Mouse (Mus musculus): ENCODE data around the gene Src. TPM values are rescaled to one million over a fixed set of nuclear protein-coding genes. Genes with fewer than 3 reads are reported as not detected.

The Src gene
- polyA plus RNA-seq, 1 experiment, result 31.8 TPM

DNA sequence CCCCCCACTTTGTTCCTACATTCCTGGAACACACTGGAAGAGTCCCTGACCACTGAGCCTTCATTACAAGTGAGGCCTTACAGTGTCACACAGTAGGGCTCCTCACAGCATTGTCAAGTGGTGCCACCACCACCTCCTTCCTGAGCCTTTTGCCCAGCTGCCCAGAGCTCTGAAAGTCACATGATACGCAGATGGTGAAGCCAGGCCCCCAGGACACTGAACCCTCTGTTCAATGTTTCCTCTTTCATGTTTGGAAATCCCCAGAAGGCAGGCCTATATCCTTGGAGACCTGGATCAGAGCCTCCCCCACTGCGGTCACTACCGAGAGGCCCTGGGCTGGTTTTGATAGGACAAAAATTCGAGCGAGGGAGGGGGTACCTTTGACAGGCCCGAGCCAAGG, 1.0 kb upstream of the Src start:
- no peak for DNase-seq
- Histone ChIP-seq H3K27ac (ENCODE audit: insufficient read depth, low read depth, low read length) (no peak overlapping the region), H3K36me3 (ENCODE audit: control insufficient read depth, insufficient read depth, low read length) (no peaks in the 10 kb centered on the region), H3K4me1 (ENCODE audit: control insufficient read depth, insufficient read depth, low read length) (peaks cover 5% of the 10 kb centered on the region), H3K27me3 (replicated peaks; ENCODE audit: control insufficient read depth, insufficient read depth, low read length) (no peaks in the 10 kb centered on the region), H3K4me3 (ENCODE audit: insufficient read depth, low read depth, low read length) (no peak overlapping the region)
- no peak for TF ChIP-seq POLR2A (IDR thresholded peaks at IDR 0.05; ENCODE audit: low read depth, low read length)
- TF ChIP-seq CTCF (conservative IDR thresholded peaks at IDR 0.05; ENCODE audit: insufficient read depth, insufficient read length, low read depth, low read length), result no peak
- WGBS, result 83% methylated on average over 6 of the region's 6 CpGs

DNA sequence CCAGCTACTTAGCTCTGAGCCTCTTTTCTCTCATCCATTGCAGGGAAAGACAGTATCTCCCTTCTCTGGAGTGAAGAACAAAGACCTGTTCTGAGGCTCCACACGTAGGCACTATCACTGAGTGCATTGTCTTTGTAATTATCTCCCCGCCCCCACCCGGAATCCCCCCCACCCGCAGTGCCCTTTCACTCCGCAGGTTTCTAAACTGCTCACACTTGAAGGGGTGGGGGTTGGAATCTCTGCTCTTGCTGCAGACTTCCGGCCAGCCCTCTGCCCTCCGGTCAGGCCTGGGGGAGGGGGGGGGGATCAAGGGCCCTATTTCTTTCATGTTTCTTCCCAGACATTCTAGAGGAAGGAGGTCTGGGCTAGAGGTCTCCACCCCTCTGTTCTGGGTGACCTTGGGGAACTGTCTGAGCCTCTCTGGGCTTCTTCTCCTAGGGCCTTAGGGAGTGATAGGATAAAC, 396 bp downstream of the Src start:
- H3K27ac ChIP-seq (ENCODE audit: insufficient read depth, low read depth, low read length), result no peak overlapping the region
- H3K4me3 ChIP-seq (ENCODE audit: insufficient read depth, low read depth, low read length), result no peak overlapping the region

DNA sequence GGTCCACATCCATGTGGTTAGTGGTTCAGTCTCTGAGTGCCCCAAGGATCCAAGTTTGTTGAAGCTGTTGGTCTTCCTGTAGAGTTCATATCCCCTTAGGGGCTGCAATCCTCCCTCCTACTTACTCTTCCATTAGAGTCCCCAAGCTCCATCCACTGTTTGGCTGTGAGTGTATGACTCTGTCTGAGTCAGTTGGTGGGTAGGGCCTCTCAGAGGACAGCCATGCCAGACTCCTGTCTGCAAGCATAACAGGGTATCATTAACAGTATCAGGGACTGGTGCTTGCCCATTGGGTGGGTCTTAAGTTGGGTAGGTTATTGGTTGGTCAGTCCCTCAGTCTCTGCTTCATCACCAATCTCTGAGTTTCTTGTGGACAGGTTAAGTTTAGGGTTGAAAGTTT, 1.3 kb downstream of the Src start:
- no peak for TF ChIP-seq POLR2A (IDR thresholded peaks at IDR 0.05; ENCODE audit: low read depth, low read length)
- no peak for TF ChIP-seq CTCF (conservative IDR thresholded peaks at IDR 0.05; ENCODE audit: insufficient read depth, insufficient read length, low read depth, low read length)
- peaks cover 19% of the 10 kb centered on the region for H3K4me1 ChIP-seq (ENCODE audit: control insufficient read depth, insufficient read depth, low read length)
- H3K4me3 ChIP-seq (ENCODE audit: insufficient read depth, low read depth, low read length), result no peak overlapping the region
- no peaks in the 10 kb centered on the region for H3K27me3 ChIP-seq (replicated peaks; ENCODE audit: control insufficient read depth, insufficient read depth, low read length)
- H3K36me3 ChIP-seq (ENCODE audit: control insufficient read depth, insufficient read depth, low read length), result no peaks in the 10 kb centered on the region
- no peak for DNase-seq
- H3K27ac ChIP-seq (ENCODE audit: insufficient read depth, low read depth, low read length), result no peak overlapping the region

More for the DNA sequence above, 396 bp downstream of the Src start:
- TF ChIP-seq POLR2A (IDR thresholded peaks at IDR 0.05; ENCODE audit: low read depth, low read length) (no peak), CTCF (conservative IDR thresholded peaks at IDR 0.05; ENCODE audit: insufficient read depth, insufficient read length, low read depth, low read length) (no peak)
- 27% methylated on average over 7 of the region's 7 CpGs for WGBS
- Histone ChIP-seq H3K4me1 (ENCODE audit: control insufficient read depth, insufficient read depth, low read length) (peaks cover 17% of the 10 kb centered on the region), H3K27me3 (replicated peaks; ENCODE audit: control insufficient read depth, insufficient read depth, low read length) (no peaks in the 10 kb centered on the region), H3K36me3 (ENCODE audit: control insufficient read depth, insufficient read depth, low read length) (no peaks in the 10 kb centered on the region)
- DNase-seq, result no peak

DNA sequence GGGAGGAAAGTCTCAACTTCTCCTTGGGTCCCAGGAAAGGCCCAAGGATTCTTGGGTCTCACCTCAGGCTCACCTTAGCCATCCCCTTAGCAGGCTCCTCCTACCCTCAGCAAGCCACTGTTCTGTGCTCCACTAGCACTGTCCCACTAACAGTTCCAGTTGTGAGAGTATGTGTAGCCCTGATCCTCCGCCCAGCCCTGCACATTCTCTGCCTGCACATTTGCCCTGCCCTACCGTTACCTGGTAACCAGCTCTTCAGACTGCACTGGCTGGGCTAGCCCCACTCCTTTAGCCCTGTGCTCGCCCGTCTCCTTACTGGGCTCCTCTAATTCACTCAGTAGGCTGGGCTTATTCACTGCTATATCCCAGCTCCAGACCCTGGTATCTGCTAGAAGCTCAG, 2.2 kb downstream of the Src start:
- no peak overlapping the region for H3K27ac ChIP-seq (ENCODE audit: insufficient read depth, low read depth, low read length)
- no peaks in the 10 kb centered on the region for H3K27me3 ChIP-seq (replicated peaks; ENCODE audit: control insufficient read depth, insufficient read depth, low read length)
- DNase-seq, result no peak
- no peaks in the 10 kb centered on the region for H3K36me3 ChIP-seq (ENCODE audit: control insufficient read depth, insufficient read depth, low read length)
- TF ChIP-seq POLR2A (IDR thresholded peaks at IDR 0.05; ENCODE audit: low read depth, low read length), result no peak
- no peak for TF ChIP-seq CTCF (conservative IDR thresholded peaks at IDR 0.05; ENCODE audit: insufficient read depth, insufficient read length, low read depth, low read length)
- no peak overlapping the region for H3K4me3 ChIP-seq (ENCODE audit: insufficient read depth, low read depth, low read length)
- 94% methylated on average over 4 of the region's 4 CpGs for WGBS
- H3K4me1 ChIP-seq (ENCODE audit: control insufficient read depth, insufficient read depth, low read length), result peaks cover 24% of the 10 kb centered on the region

DNA sequence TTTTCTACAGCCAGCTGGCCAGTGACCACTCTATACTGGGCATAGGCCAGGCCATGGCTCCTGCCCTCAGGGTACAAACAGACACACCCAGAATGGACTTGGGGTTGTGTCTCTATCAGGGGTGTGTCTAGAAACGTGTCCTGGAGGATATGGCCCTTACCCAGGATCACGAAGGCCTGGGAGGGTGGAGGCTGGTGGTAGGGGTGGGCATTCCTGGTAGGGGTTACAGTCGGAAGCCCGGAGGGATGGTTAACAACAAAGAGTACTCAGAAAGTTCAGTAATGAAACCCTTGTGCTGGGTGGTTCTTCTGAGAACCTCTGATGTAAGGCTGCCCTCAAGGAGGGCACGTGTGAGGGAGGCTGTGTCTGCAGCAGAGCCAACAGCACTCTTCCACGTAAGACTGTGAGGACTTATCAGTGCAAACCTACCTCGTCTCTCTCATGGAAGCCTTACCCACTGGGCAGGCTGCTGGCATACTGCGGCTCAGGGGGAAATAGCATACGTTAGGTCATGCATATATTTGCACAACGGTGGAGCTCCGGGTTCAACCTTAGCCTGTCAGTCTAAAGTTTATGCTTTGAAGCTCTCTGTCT, 3.9 kb downstream of the Src start:
- Histone ChIP-seq H3K4me3 (ENCODE audit: insufficient read depth, low read depth, low read length) (no peak overlapping the region), H3K27me3 (replicated peaks; ENCODE audit: control insufficient read depth, insufficient read depth, low read length) (no peaks in the 10 kb centered on the region), H3K4me1 (ENCODE audit: control insufficient read depth, insufficient read depth, low read length) (peaks cover 30% of the 10 kb centered on the region), H3K27ac (ENCODE audit: insufficient read depth, low read depth, low read length) (peak overlapping the region; percentile 76), H3K36me3 (ENCODE audit: control insufficient read depth, insufficient read depth, low read length) (no peaks in the 10 kb centered on the region)
- TF ChIP-seq POLR2A (IDR thresholded peaks at IDR 0.05; ENCODE audit: low read depth, low read length) (no peak), CTCF (conservative IDR thresholded peaks at IDR 0.05; ENCODE audit: insufficient read depth, insufficient read length, low read depth, low read length) (no peak)
- 43% methylated on average over 11 of the region's 11 CpGs for WGBS
- DNase-seq, result peak; percentile 24

DNA sequence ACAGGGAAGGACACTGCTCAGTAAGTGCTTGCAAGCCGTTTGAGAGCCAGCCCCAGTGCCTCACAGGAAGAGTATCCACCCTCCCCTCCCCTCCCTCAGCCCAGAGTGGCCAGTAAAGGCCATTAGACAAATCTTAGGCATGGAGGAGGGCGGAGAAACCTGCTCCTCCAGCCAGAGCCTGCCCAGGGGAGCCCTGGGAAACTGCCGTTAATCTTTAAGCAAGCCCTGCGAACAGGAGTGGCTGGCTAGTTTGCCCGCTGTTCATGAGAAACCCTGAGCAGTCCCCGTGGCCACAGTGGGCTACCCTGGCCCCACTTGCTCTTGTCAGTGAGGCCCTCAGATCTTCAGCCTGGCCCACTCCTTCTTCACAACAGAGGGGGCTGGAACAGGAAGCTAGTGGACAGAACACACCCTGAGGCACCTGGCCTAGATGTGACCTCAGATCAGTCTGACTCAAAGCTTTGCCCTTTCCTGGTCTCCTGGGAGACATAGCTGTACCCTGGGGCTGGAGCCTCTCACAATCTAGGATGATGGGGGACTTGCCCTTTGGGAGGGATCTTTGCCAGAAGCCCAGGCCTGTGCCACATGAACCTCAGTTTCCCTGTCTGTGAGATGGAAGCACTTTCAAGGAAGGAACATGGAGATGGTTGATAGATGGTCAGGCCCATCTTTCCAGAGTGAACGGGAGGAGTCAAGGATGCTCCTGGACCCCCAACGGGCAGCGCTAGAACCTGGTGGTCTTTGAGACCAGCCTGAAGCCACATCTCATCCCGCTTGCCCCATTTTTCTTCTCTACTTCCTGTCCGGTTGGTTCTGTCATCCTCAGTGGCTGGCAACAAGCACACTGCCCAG, 4.8 kb downstream of the Src start:
- Histone ChIP-seq H3K4me1 (ENCODE audit: control insufficient read depth, insufficient read depth, low read length) (peaks cover 30% of the 10 kb centered on the region), H3K27me3 (replicated peaks; ENCODE audit: control insufficient read depth, insufficient read depth, low read length) (no peaks in the 10 kb centered on the region), H3K27ac (ENCODE audit: insufficient read depth, low read depth, low read length) (peak overlapping the region; percentile 76), H3K4me3 (ENCODE audit: insufficient read depth, low read depth, low read length) (peak overlapping the region; percentile 71), H3K36me3 (ENCODE audit: control insufficient read depth, insufficient read depth, low read length) (no peaks in the 10 kb centered on the region)
- WGBS, result 41% methylated on average over 11 of the region's 11 CpGs
- DNase-seq, result peak; percentile 93
- TF ChIP-seq POLR2A (IDR thresholded peaks at IDR 0.05; ENCODE audit: low read depth, low read length) (no peak), CTCF (conservative IDR thresholded peaks at IDR 0.05; ENCODE audit: insufficient read depth, insufficient read length, low read depth, low read length) (no peak)

DNA sequence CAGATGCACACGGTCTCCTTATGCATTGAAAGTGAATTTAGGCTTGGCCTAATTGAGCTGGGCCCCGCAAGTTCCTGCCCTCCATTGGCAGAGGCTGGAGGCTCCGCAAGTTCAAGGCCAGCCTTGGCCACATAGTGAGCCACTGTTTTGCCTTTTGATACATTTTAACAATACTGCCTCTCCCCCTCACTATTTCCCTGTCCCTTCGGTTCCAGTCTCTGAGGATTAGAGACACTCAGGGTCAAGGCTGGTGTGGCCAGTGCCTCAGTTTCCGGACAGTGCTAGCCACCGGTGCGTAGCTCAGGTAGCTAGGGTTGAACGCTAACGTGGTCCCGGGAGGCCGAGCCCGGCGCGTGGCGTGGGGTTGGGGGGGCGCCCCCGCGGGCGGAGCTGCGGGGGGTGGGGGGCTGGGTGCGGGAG, 5.5 kb downstream of the Src start:
- H3K36me3 ChIP-seq (ENCODE audit: control insufficient read depth, insufficient read depth, low read length), result no peaks in the 10 kb centered on the region
- TF ChIP-seq POLR2A (IDR thresholded peaks at IDR 0.05; ENCODE audit: low read depth, low read length), result no peak
- TF ChIP-seq CTCF (conservative IDR thresholded peaks at IDR 0.05; ENCODE audit: insufficient read depth, insufficient read length, low read depth, low read length), result no peak
- WGBS, result 8% methylated on average over 20 of the region's 21 CpGs
- no peaks in the 10 kb centered on the region for H3K27me3 ChIP-seq (replicated peaks; ENCODE audit: control insufficient read depth, insufficient read depth, low read length)
- peak overlapping the region; percentile 76 for H3K27ac ChIP-seq (ENCODE audit: insufficient read depth, low read depth, low read length)
- peaks cover 30% of the 10 kb centered on the region for H3K4me1 ChIP-seq (ENCODE audit: control insufficient read depth, insufficient read depth, low read length)
- no peak for DNase-seq
- H3K4me3 ChIP-seq (ENCODE audit: insufficient read depth, low read depth, low read length), result peak overlapping the region; percentile 71

Measured in kidney, adult 2 months (tissue).